Mouse (Mus musculus) right cerebral cortex, postnatal 36 days (tissue): Measurements from ENCODE around the gene Pck2.

Experiments used
- DNase-seq, 2 experiments: peaks; one replicate each; pipeline ENCODE4 v3.0.0; 2022; ENCODE audit warnings: low spot score in 2 of 2, mixed read lengths in 1 of 2

Gene Pck2

DNA sequence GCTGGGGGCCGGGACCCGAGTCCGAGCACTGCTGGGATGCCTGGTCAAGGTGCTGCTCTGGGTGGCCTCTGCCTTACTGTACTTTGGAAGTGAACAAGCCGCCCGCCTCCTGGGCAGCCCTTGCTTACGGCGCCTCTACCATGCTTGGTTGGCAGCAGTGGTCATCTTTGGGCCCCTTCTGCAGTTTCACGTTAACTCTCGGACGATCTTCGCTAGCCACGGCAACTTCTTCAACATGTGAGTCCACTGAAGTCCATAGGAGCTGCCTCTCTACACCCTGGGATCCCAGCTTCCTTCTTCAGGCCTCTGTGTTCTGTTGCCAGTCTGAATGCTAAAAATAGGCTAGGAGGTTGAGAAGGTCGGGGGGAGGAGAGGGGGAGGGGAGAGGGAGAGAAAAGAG lies 35.6 kb downstream of the Pck2 start:
- no peak for DNase-seq

DNA sequence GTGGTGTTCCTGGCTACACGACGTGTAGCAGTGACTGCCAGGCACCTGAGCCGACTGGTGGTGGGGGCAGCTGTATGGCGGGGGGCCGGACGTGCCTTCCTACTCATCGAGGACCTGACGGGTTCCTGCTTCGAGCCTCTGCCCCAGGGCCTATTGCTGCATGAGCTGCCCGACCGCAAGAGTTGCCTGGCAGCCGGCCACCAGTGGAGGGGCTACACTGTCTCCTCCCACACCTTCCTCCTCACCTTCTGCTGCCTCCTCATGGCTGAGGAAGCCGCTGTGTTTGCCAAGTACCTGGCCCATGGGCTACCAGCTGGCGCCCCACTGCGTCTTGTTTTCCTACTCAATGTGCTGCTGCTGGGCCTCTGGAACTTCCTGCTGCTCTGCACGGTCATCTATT lies 36.3 kb downstream of the Pck2 start:
- DNase-seq = peak in 1 of 2 experiments; percentile 43

DNA sequence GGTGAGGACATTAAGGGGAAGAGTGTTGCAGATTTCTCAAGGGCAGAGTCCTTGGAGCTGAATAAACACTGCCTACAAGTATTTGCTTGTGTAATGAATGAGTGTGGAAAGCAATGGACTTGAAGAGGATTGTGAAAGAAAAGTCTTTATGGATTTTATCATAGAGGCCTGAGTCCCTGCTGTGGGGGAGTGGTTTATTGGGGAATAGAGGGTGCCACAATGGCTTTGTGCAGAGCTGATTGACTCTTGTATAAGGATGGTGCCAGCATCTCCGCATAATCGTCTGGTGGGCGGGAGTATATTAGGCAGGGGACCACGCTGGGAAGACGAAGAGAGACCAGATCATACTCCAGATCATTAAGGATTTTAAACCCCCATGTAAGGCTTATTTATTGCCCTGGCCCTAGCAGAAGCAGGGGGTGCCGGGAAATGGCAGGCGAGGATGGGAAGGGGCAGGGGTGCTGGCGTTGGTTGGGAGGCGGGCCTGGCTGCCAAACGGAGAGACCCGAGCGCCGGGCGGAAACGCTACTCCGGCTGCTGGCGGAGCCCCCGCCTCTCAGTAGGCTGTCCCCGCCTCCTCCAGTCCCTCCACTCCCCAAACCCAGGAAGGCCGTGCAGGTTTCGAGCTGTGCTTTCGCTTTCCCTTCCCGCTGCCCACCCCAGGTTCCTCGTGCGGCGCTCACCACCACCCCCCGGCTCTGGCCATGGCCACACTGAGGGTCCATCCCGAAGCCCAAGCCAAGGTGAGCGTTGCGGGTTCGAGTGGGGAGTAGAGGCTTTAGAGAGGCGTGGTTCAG lies 38.0 kb downstream of the Pck2 start, which contains the start of gene Psme1:
Gene Psme1 (plus strand): TSS at position 253 of the 797 bp plus-strand sequence.
- DNase-seq = peak; percentile 51 to 53

DNA sequence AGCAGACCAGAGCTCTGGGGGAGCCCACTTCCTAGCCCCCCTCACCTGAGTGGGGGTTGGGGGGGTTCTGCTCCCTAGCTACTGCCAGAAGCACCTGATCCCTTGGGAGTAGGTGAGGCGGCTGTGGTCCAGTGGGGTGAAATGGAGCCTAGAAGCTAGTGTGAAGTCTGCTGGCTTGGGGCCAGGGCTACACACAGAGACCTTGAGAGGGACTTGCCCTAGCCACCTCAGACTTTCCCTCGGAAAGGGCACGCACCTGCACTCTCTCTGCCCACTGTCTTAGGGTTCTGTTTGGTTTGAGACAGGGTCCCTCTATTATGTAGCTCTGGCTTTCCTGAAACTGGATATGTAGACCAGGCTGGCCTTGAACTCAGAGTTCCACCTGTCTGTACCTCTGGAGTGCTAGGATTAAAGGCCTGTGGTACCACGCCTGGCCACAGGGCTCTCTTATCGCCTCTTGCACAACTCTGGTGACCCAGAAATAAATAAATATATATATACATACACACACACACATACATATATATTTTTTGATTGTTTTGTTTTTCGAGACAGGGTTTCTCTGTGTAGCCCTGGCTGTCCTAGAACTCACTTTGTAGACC lies 38.7 kb downstream of the Pck2 start:
- no peak for DNase-seq

DNA sequence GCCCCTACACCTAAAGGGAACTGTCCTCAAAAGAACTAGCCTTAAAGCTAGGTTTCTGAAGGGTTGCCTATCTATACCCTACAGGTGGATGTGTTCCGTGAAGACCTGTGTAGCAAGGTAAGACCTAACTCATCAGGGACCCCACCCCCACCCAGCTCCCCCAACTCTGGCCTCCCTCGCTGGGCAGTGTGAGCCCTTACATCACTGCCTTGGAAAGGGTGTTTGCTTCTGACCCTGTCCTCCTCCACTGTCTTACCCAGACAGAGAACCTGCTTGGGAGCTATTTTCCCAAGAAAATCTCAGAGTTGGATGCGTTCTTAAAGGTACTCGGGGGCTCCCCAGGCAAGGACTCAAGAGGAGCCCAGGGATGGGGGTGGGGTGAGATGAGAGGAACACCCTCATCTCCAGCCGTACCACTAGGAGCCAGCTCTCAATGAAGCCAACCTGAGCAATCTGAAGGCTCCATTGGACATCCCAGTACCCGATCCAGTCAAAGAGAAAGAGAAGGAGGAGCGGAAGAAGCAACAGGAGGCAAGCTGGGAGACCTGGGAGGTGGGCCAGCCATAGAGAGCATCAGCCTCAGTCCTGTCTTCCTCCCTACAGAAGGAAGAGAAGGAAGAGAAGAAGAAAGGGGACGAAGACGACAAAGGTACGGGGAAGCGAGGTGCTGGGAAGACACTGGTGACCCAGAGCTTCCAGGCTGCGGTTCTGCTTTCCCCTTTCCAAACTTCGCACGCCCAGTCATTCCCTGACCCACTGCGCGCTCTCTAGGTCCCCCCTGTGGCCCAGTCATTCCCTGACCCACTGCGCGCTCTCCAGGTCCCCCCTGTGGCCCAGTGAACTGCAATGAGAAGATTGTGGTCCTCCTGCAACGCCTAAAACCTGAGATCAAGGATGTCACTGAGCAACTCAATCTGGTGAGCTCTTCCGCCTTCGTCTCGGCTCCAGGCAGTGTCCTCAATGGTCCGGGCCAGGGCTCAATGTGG lies 39.7 kb downstream of the Pck2 start:
- no peak for DNase-seq

DNA sequence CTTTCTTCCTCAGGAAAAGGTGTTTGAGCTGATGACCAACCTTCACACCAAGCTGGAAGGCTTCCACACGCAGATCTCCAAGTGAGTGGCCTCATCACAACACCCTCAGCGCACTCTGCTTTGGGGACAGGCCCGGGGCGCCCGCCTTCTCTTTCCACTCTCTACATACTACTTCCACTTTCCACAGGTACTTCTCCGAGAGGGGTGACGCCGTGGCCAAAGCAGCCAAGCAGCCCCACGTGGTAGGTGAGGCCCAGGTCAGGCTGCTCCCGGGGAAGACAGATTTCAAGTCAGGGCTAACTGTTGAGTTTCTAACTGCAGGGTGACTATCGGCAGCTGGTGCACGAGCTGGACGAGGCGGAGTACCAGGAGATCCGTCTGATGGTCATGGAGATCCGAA lies 40.7 kb downstream of the Pck2 start:
- no peak for DNase-seq

DNA sequence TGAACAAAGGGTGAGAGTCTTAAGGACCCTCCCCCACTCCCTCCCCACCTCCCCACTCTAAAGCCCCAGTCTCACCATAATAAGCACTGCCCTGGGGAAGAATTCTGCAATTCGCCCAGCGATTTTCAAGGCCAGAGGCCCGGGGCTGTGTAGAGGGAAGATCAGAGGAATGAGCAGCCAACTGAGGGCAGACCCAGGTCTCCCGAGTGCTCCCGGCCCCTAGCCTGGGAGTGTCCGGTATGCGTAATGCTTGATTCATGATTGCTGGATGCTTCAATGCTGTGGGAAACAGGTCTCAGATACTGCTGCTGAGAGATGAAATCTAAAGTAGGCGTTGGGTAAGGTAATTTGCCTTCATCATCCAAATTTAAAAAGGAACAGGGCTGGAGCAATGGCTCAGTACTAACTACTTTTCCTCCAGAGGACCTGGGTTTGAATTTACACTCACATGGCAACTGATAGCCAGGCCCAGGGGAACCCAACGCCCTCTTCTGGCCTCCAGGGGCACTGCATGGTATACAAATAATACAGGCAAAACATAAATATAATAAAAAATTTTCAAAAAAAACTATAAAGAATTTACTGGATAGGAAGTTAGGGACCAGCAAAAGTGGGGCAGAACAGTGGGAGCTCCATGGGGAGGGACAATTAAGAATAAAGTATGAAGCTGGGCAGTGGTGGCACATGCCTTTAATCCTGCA lies 42.1 kb downstream of the Pck2 start:
- DNase-seq = no peak

DNA sequence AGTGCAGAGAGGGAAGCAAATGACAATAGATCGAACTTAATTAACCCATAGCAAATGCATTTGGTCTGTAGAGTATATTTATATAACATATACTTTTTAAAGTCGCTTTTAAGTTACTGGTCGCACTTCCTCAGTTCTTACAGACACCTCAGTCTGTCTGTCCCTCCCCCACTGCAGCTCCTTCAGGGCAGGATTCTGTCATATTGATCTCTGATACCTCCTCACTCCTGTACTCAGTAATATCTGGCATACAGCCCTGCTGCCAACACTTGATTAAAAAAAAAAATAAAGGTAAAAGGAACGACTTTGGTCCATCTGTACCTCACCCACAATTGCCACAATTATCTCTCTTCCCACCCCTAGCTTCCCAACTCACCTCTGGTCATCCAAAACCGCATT lies 44.2 kb downstream of the Pck2 start:
- DNase-seq = no peak

DNA sequence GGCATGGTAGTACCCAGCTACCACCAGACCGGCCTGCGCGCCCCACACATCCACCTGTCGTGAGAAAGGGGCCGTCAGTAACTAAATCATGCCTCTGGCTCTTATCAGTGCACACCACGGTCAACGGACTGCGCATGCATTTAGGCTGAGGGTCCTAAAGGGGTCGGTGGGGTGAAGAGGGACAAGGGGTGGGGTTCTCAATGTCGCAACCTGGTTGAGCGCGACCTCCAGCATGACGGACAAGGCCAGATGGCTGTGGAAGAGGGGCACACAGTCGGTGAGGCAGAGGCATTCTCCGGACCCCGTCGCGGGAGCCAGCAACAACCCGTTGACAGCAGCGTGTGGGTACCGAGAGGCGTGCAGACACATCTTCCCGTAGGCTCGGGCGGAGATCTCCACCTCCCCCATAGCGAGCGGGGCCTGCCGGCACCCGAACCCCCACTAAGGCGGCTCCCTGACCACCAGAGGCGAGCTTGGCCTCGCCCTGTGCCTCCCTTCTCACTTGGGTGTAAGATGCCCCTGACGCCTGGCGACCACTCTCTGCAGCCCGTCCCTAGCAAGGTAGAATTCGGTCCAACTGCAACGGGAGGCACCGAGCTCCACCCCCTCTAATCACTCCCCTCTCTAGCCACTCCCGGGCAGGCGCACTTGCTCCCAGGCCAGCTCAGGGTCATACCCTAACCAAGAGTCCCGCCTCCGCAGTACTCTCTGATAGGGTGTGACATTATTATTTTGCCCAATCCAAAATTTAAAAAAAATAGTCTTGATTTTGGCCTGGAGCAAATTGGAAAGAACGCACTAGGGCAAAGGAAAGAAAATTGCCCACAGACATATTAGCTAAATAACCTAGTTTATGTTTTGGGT lies 44.9 kb downstream of the Pck2 start, which contains the start of gene Emc9:
Gene Emc9 (minus strand): TSS at position 601 of the 864 bp plus-strand sequence.
- peak; percentile 36 to 38 for DNase-seq

DNA sequence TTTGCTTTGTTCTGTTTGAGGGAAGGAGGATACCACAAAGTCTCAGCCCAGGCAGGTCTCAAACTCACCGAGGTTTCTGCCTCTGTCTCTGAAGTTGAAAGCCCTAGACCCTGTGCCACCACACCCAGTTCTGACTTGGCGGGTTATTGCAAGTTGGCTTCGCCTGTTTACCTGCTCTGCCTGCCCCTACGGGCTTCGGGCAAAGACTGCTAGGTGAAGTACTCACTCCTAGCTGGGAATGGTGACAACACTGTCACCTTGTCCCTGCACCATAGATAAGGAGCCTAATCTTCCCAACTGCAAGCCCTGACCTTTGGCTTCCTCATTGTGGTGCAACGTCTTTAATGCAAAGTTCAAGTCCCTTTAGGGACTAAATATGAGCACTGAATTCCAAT lies 45.5 kb downstream of the Pck2 start:
- no peak for DNase-seq

DNA sequence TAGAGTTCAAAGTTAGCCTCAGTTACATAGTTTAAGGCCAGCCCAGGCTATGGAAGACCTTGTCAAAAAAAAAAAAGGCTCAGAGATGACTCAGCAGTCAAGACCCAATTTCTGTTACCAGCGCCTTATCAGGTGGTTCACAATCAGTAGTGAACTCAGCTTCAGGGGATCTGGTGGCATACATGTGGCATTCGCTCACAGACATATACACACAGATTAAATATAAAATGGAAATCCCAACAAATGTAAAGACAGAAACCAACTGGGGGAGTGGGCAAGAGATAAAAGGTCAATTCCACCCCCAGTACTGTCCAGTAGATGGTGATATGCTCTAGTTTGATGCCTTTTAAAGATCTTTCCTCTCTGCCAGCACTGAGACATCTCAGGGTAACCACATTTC lies 46.1 kb downstream of the Pck2 start:
- DNase-seq = no peak

DNA sequence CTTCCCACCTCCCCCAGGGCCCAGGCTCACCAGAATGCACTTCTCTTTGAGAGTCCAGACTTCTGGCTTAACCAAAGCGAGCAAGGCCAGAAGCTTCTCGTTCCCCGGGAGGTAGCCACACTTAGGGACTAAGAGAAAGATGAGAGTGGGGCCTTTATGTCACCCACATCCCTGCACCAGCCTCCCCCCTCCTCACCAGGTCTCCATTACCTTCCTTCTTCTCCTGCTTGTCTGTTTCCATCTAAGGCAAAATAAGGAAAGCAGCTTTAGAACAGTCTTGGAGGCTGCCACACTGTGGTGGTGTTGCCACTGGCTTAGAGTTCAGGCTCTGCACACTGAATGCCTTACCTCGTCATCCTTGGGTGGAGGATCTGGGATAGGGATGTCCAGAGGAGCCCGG lies 49.2 kb downstream of the Pck2 start:
- no peak for DNase-seq

DNA sequence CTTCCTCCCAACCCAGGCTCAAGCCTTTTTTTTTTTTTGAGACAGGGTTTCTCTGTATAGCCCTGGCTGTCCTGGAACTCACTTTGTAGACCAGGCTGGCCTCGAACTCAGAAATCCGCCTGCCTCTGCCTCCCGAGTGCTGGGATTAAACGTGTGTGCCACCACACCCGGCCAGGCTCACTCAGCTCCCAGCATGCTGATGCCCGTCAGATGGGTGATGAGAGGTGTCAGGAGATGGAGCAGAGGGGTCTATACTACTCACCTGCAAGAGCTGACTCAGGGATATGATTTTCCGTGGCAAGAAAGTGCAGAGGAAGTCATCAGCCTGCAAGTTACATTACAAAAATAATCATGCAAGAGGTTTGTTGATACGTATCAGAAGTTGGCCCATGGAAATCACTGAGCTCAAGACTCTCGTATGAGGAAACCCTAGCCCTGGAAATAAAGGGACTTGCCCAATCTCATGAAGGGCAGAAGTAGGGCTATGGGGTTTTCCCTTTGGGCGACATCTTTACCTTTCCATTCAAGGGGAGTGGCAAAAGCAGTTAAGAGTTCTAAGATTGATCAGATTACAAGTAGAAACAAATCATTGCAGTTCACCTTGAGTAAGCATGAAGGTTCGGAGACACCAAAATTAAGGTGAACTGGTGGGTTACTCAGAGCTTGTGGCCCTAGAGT lies 49.8 kb downstream of the Pck2 start:
- no peak for DNase-seq

DNA sequence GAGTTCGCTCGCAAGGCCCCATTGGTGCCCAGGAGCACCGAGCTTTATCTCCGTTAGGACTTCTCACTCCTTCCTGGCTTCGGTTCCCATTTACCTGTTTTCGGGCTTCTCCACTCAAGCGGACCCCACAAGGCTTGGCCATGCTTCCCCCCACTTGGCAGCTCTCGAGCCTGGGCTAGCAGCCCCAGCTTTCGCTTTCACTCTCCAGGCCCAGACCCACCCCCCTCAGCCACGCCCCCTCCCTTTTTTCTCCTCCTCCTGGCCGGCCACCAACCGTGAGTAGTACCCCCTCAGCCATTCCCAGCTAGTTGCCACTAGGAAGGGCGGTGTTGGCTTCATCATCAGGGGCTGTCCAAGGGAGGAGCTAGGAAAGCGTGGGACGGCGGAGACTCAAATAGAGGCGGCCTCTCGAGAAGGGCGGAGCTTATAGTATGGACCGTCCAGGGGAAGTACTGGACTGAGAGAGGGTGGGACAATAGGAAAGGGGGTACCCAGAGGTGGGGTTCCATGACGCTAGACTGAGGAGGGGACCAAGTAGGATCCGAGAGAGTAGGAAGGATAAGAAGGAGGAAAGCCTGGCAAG lies 50.8 kb downstream of the Pck2 start, which contains the start of gene Psme2:
Gene Psme2 (minus strand): TSS at position 366 of the 583 bp plus-strand sequence.
- DNase-seq = peak; percentile 86 to 93

DNA sequence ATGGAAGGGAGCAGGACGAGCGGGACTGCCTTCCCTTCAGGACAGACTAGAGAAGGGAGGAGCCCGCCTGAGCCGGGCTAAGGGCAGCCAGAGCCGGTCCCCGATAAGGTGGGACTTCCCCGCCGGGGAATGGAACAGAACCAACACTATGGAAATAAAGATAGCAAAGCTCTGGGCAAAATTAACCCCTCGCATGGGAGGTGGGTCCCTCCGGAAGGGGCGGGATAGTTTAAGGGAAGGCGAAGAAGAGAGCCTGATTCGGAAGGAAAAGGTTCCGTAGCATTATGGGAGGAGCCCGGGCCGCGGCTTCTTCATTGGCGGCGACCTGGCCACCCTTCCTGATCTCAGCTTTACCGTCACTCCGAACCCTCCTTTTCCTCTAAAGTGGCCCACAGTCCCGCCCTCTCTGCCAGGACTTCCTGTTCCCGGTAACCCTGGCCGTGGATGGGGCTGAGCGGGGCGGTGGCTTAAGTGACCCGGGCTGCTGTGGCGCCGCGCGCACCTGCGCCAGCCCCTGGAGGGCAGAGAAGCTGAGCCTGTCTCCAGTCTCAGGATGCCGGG lies 51.3 kb downstream of the Pck2 start, which contains the start of gene Rnf31:
Gene Rnf31 (plus strand): TSS at position 378 of the 561 bp plus-strand sequence.
- peak; percentile 94 to 97 for DNase-seq

DNA sequence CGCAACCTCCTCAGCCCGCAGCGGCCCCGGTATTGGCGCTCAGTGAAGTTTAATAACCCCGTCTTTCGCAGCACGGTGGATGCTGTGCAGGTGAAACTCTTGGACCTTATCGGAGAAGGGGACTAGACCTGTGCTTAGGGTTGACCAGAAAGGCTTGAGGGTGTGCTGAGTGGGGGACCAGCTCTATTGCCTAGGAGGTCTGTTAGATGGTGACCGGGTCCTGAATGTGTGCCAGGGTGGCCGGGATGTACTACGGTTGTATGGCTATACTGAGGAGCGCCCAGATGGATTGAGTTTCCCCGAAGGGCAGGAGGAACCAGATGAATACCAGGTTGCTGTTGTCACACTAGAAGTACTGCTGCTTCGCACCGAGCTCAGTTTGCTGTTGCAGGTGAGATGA lies 52.2 kb downstream of the Pck2 start:
- DNase-seq = no peak

DNA sequence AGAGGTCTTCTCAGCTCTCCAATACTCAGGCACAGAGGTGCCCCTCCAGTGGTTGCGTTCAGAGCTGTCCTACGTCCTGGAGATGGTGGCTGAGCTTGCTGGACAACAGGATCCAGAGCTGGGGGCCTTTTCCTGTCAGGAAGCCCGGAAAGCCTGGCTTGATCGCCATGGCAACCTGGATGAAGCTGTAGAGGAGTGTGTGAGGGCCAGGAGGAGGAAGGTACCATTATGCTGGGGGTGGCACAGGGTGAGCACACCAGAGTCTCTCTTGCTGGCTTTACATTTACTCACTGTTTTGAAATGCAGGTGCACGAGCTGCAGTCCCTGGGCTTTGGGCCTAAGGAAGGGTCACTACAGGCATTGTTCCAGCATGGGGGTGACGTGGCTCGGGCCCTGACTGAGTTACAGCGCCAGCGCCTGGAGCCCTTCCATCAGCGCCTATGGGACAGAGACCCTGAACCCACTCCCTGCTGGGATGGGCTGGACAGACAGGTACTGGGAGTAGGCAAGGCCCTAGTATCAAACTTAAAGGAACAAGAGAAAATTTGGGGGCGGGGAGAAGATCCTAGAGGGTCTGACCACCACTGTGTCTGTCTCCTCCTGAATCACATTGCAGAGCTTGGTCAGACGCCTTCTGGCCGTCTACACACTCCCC lies 56.1 kb downstream of the Pck2 start:
- no peak for DNase-seq
